Mouse (Mus musculus): ENCODE measurements around the gene Lef1.

Lef1 gene

GRCm38 (mm10) chr3:131196507-131197019 lies 86.3 kb downstream of the Lef1 start:
- no peak for DNase-seq

GRCm38 (mm10) chr3:131198991-131199390 lies 88.7 kb downstream of the Lef1 start:
- no peak for DNase-seq

GRCm38 (mm10) chr3:131199590-131200288 lies 89.5 kb downstream of the Lef1 start:
- no peak for DNase-seq

- no peak for DNase-seq
Observed at GRCm38 (mm10) chr3:131202311-131202710, 92.0 kb downstream of the Lef1 start.

- no peak for DNase-seq
Observed at GRCm38 (mm10) chr3:131207846-131208245, 97.6 kb downstream of the Lef1 start.

GRCm38 (mm10) chr3:131208265-131208891 lies 98.1 kb downstream of the Lef1 start:
- peak; percentile 28 for DNase-seq

GRCm38 (mm10) chr3:131212200-131212599 lies 101.9 kb downstream of the Lef1 start:
- peak; percentile 16 for DNase-seq

- no peak for DNase-seq
Observed at GRCm38 (mm10) chr3:131214060-131214658, 103.9 kb downstream of the Lef1 start.

GRCm38 (mm10) chr3:131214841-131215240 lies 104.6 kb downstream of the Lef1 start:
- DNase-seq = peak; percentile 39

GRCm38 (mm10) chr3:131218636-131219390 lies 108.5 kb downstream of the Lef1 start:
- DNase-seq = no peak

- no peak for DNase-seq
Observed at GRCm38 (mm10) chr3:131228083-131228482, 117.8 kb downstream of the Lef1 start.

GRCm38 (mm10) chr3:131237061-131237460 lies 126.8 kb downstream of the Lef1 start:
- no peak for DNase-seq

- peak; percentile 78 for DNase-seq
Observed at GRCm38 (mm10) chr3:131237785-131238633, 127.7 kb downstream of the Lef1 start.

GRCm38 (mm10) chr3:131245766-131246578 lies 135.7 kb downstream of the Lef1 start:
- DNase-seq = peak; percentile 36

- no peak for DNase-seq
Observed at GRCm38 (mm10) chr3:131246579-131247046, 136.3 kb downstream of the Lef1 start.

- DNase-seq = no peak
Observed at GRCm38 (mm10) chr3:131247447-131247846, 137.2 kb downstream of the Lef1 start.

- no peak for DNase-seq
Observed at GRCm38 (mm10) chr3:131247851-131248250, 137.6 kb downstream of the Lef1 start.

- DNase-seq = no peak
Observed at GRCm38 (mm10) chr3:131248444-131248843, 138.2 kb downstream of the Lef1 start.

- DNase-seq = no peak
Observed at GRCm38 (mm10) chr3:131250283-131250682, 140.0 kb downstream of the Lef1 start.

- no peak for DNase-seq
Observed at GRCm38 (mm10) chr3:131250978-131251377, 140.7 kb downstream of the Lef1 start.

- DNase-seq = no peak
Observed at GRCm38 (mm10) chr3:131251601-131252000, 141.3 kb downstream of the Lef1 start.
